Mouse (Mus musculus) embryonic facial prominence, embryonic 11.5 days (tissue): ENCODE results near the gene Atp8a1. TPM values are rescaled to one million over a fixed set of nuclear protein-coding genes. Genes with fewer than 3 reads are reported as not detected.

Experiments used
- ATAC-seq: fragments of 200-750 bp; cut with Nextera tagmentation; replicated peaks from 2 replicates; pipeline ENCODE4 v1.8.0; 2017; ENCODE audit warnings: low read depth; ENCODE audit not compliant: insufficient number of reproducible peaks, low FRiP score, low TSS enrichment
- DNase-seq: peaks from one replicate; pipeline ENCODE4 v3.0.0-alpha.2; 2015; ENCODE audit warnings: low spot score
- H3K27ac ChIP-seq: fragments of 300-500 bp; sonication (generic); replicated peaks from 2 replicates; pipeline ENCODE4 v1.5.1; 2014; ENCODE audit warnings: mild to moderate bottlenecking, low read depth, low read length, control low read depth
- H3K27me3 ChIP-seq: fragments of 300-500 bp; sonication (generic); 2 replicates; pipeline ENCODE4 v1.6.1; 2014; ENCODE audit warnings: mild to moderate bottlenecking, low read length, moderate library complexity, mixed read lengths; ENCODE audit not compliant: control insufficient read depth, insufficient read depth
- H3K36me3 ChIP-seq: fragments of 300-500 bp; sonication (generic); replicated peaks from 2 replicates; pipeline ENCODE4 v1.6.1; 2014; ENCODE audit warnings: low read depth, mild to moderate bottlenecking, low read length, moderate library complexity, mixed read lengths; ENCODE audit not compliant: control insufficient read depth, insufficient read depth
- H3K4me1 ChIP-seq: fragments of 300-500 bp; sonication (generic); 2 replicates; pipeline ENCODE4 v1.6.1; 2014; ENCODE audit warnings: low read length, mixed read lengths; ENCODE audit not compliant: control insufficient read depth, insufficient read depth
- H3K4me2 ChIP-seq: fragments of 300-500 bp; sonication (generic); 2 replicates; pipeline ENCODE4 v1.6.1; 2014; ENCODE audit warnings: low read depth, mild to moderate bottlenecking, control low read depth, low read length, moderate library complexity
- H3K4me3 ChIP-seq: fragments of 300-500 bp; sonication (generic); 2 replicates; pipeline ENCODE4 v1.5.1; 2014; ENCODE audit warnings: low read depth, low read length, control low read depth
- H3K9ac ChIP-seq: fragments of 300-500 bp; sonication (generic); replicated peaks from 2 replicates; pipeline ENCODE4 v1.6.1; 2014; ENCODE audit warnings: mild to moderate bottlenecking, control low read depth, low read length
- H3K9me3 ChIP-seq: fragments of 300-500 bp; sonication (generic); replicated peaks from 2 replicates; pipeline ENCODE4 v1.6.1; 2016; ENCODE audit warnings: mild to moderate bottlenecking, low read length, inconsistent platforms, mixed read lengths; ENCODE audit not compliant: control insufficient read depth
- WGBS: fragments of 180-500 bp; shearing (Covaris S2); extraction: QIAGEN DNeasy Blood & Tissue Kit; methylation state at CpG from one replicate; pipeline ENCODE4 v1.1.7; 2014; 5-methylcytosine and 5-hydroxymethylcytosine counted together
- polyA plus RNA-seq: library from polyadenylated mRNA; unstranded; fragments of >200 nt; fragmentation: Nextera tagmentation; extraction: Ambion mirVana; gene quantifications from 2 replicates; pipeline ENCODE4 v1.2.1, GENCODE M21; 2014

Gene Atp8a1
- polyA plus RNA-seq, 1 experiment from 2014 or later = 14.9 TPM

DNA sequence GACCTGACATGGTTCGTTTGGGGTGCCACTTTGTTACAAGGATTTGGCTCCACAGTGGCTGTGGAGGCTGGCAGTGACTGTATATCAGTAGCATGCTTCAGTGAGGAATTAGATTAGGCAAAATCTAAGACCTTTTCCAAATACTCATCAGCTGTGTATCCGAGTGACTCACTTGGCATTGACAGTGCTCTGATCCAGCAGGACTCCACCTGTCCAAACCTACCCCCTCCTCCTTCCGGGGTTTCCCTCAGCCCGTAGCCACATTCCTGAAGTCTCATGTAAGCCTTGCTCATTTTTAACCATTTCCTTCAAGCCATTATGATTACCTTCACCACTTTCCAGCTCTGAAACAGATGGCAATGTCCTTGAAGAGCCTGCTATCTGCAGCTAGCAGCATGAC lies 3.2 kb downstream of the Atp8a1 start:
- Histone ChIP-seq H3K4me2 (no peak overlapping the region), H3K4me1 (no peaks in the 10 kb centered on the region), H3K9ac (no peak overlapping the region), H3K27me3 (0 out of 2 replicates have a peak, but pooled peaks cover 2% of the 10 kb centered on the region), H3K36me3 (no peaks in the 10 kb centered on the region), H3K27ac (no peak overlapping the region), H3K4me3 (no peak overlapping the region), H3K9me3 (no peaks in the 10 kb centered on the region)
- ATAC-seq = no peak
- WGBS = 63% methylated on average over 4 of the region's 4 CpGs
- DNase-seq = no peak

DNA sequence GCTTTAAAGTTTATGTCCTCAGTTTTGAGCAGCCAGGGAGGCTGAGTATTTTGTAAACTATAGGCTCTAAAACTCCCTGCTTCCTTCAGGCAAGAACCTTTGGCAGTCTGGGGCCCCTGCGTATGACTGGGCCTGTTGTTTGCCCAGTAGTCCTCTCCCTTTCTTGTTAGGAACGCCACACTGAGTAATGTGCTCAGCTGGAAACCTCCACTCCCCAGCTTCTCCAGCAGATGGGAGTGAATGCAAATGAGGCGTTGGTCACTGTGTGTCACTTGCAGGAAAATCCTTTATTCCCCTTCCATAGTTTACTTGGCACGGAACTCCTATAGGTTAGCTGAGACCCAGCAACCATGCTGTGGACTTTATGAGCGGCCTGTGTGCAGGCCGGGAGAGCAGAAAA lies 4.9 kb downstream of the Atp8a1 start:
- Histone ChIP-seq H3K4me1 (no peaks in the 10 kb centered on the region), H3K27ac (no peak overlapping the region; the same call in 1 of the 2 replicates), H3K9me3 (no peaks in the 10 kb centered on the region), H3K9ac (no peak overlapping the region), H3K36me3 (no peaks in the 10 kb centered on the region), H3K4me2 (no peak overlapping the region), H3K27me3 (0 out of 2 replicates have a peak, but pooled peaks cover 2% of the 10 kb centered on the region), H3K4me3 (no peak overlapping the region)
- DNase-seq (peak; percentile 9), ATAC-seq (no peak)
- 45% methylated on average over 6 of the region's 6 CpGs for WGBS

DNA sequence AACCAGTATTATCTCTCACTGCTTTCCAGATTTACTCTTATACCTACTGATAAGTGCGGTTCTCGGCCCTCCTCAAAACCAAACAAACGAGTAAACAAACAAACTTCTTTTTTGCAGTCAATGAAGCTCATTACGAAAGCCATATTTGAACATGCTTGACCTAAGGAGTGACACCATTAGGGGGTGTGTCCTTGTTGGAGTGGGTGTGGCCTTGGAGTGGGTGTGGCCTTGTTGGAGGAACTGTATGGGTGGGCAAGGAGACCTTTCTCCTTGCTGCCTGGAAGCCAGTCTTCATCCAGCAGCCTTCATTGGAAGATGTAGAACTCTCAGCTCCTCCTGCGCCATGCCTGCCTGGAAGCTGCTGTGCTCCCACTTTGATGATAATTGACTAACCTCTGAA lies 13.4 kb downstream of the Atp8a1 start:
- ATAC-seq (no peak), DNase-seq (no peak)
- Histone ChIP-seq H3K36me3 (no peaks in the 10 kb centered on the region), H3K4me1 (no peaks in the 10 kb centered on the region), H3K9me3 (no peaks in the 10 kb centered on the region), H3K4me3 (no peak overlapping the region), H3K27me3 (no peaks in the 10 kb centered on the region), H3K27ac (no peak overlapping the region), H3K9ac (no peak overlapping the region), H3K4me2 (no peak overlapping the region)
- WGBS = 97% methylated on average over 5 of the region's 5 CpGs

DNA sequence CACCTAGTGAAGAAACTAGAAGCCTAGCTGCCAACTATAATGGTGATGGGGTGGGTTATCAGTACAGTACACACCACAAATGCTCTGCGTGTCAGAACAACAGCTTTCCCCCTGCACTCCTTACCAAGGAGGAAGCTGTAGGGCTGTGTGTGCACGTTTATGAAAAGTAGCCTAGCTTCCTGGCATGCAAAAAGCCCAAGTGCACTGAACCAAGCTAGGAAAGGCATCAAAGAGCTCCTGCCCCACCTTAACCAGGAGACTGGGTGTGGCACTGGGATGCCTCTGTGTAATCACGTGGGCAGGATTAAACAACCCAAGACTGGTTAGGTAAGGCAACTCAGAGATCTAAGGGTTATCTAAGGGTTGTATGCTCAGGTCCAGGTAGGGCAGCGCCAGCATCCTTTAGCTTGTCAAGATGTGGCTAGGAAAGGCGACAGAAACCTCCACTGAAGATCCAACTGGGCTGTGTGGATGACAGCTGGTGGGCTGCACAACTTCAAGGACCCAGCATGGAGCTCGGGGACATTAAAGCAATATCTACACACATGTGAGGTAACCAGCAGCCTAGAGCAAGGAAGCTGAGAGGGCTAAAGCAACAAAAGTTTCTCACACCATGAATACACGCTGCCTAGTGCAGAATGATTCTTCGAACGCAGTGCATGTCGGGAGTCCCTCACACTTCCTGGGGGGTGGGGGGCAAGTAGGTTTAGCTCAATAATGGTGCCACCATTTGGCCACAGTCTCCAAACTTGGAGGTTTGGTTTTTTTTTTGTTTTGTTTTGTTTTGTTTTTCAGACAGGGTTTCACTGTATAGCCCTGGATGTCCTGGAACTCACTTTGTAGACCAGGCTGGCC lies 15.7 kb downstream of the Atp8a1 start:
- no peak overlapping the region for H3K4me3 ChIP-seq
- WGBS = 81% methylated on average over 10 of the region's 10 CpGs
- no peaks in the 10 kb centered on the region for H3K36me3 ChIP-seq
- no peak overlapping the region for H3K9ac ChIP-seq
- no peak overlapping the region for H3K4me2 ChIP-seq
- no peak overlapping the region for H3K27ac ChIP-seq
- H3K9me3 ChIP-seq = no peaks in the 10 kb centered on the region
- H3K27me3 ChIP-seq = no peaks in the 10 kb centered on the region
- ATAC-seq = no peak
- no peaks in the 10 kb centered on the region for H3K4me1 ChIP-seq
- DNase-seq = no peak

DNA sequence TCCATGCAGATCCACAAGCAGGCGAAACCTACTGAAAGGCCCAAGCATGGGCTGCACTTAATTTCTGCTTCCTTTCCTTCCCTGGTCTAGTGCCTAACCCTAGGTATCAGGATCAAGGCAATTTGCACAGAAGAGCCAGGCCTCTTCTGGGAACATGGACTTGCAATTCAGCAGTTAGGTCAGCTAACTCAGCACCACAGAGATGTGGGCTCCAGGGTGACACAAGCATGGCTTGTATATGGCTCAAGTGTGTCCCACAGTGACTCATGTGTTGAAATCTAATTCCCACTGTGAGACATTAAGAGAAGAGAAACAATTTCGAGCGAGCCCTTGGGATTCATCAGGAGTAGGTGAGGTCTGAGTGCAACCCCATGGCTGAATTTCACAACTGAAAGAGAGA lies 18.9 kb downstream of the Atp8a1 start:
- no peak overlapping the region for H3K4me3 ChIP-seq
- 83% methylated on average over 3 of the region's 3 CpGs for WGBS
- no peak overlapping the region for H3K9ac ChIP-seq
- no peak for ATAC-seq
- H3K27me3 ChIP-seq = no peaks in the 10 kb centered on the region
- DNase-seq = no peak
- H3K4me1 ChIP-seq = no peaks in the 10 kb centered on the region
- no peak overlapping the region for H3K27ac ChIP-seq
- H3K9me3 ChIP-seq = no peaks in the 10 kb centered on the region
- no peaks in the 10 kb centered on the region for H3K36me3 ChIP-seq
- no peak overlapping the region for H3K4me2 ChIP-seq

DNA sequence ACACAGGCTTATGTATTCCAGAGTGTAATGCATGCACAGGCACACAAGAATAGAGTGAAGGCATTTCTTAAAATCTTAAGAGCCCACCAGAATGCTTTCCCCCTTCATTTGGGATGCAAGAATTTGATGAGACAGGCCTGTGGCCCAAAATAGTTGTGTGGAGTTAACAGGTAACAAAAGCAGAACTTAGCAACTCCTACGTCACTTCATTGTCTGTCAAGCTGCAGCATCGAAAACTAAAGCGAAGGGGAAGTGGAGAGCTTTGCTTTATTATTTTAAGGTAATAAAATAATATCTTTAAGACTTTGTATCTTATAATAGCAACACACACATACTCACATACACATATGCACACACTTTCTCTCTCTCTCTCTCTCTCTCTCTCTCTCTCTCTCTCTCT lies 20.3 kb downstream of the Atp8a1 start:
- no peak overlapping the region for H3K4me2 ChIP-seq
- no peaks in the 10 kb centered on the region for H3K9me3 ChIP-seq
- no peaks in the 10 kb centered on the region for H3K4me1 ChIP-seq
- H3K27me3 ChIP-seq = no peaks in the 10 kb centered on the region
- no peak overlapping the region for H3K27ac ChIP-seq
- 88% methylated on average over 3 of the region's 3 CpGs for WGBS
- H3K36me3 ChIP-seq = no peaks in the 10 kb centered on the region
- ATAC-seq (no peak), DNase-seq (no peak)
- H3K9ac ChIP-seq = no peak overlapping the region
- no peak overlapping the region for H3K4me3 ChIP-seq

DNA sequence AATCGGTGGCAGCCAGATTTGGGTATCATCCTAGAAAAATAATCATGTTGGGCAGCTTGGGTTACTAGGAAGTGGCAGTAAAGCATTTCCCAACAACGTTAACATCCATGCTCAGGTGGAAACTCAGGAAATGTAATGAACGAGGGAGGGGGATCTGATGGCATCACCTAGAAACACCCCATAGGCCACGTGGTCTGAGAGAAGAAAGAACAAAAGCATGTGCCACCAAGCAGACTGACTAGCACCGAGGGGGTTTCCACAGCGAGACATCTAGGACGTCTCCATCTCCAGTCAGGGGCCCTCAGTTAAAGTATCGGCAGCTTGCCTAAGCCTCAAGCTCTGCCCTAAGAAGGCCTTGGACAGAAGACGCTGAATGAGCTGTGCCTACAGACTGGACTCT lies 21.0 kb downstream of the Atp8a1 start:
- H3K36me3 ChIP-seq = no peaks in the 10 kb centered on the region
- no peaks in the 10 kb centered on the region for H3K4me1 ChIP-seq
- H3K9me3 ChIP-seq = no peaks in the 10 kb centered on the region
- no peaks in the 10 kb centered on the region for H3K27me3 ChIP-seq
- no peak for DNase-seq
- no peak overlapping the region for H3K4me2 ChIP-seq
- no peak overlapping the region for H3K27ac ChIP-seq
- H3K9ac ChIP-seq = no peak overlapping the region
- WGBS = 88% methylated on average over 9 of the region's 9 CpGs
- no peak for ATAC-seq
- no peak overlapping the region for H3K4me3 ChIP-seq

DNA sequence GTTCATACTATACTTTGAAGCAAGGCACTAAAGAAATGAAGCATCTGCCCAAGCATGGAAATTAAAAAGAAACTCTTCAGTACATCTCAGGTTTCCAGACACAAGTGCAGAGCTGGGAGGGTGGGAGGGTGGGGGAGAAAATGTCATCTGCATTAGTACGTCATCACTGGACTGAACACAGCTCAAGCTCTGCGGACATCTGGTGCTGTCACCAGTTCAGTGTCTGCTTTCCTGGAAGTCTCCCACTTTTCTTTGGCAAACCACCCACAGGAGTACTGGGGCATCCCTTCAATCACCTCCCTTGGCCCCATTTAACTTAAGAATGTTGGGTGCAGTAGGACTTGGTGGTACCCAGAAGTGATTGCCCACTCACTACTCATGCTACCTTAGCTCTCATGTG lies 22.6 kb downstream of the Atp8a1 start:
- 88% methylated on average over 2 of the region's 2 CpGs for WGBS
- H3K36me3 ChIP-seq = no peaks in the 10 kb centered on the region
- no peaks in the 10 kb centered on the region for H3K4me1 ChIP-seq
- H3K27me3 ChIP-seq = no peaks in the 10 kb centered on the region
- ATAC-seq = no peak
- H3K4me2 ChIP-seq = no peak overlapping the region
- no peaks in the 10 kb centered on the region for H3K9me3 ChIP-seq
- H3K9ac ChIP-seq = no peak overlapping the region
- H3K27ac ChIP-seq = no peak overlapping the region
- DNase-seq = no peak
- no peak overlapping the region for H3K4me3 ChIP-seq
